Mouse (Mus musculus) c-Kit-positive CD71-negative TER-119-negative erythroid progenitor cells, embryonic 14.5 days (primary cell): ENCODE results near the gene Itgae.
"Not testable (repeated sequence)": the region's sequence is repeated elsewhere in the genome, so short reads cannot be mapped to it uniquely, and the experiment has no call there.

ENCODE experiments used
- DNase-seq: peaks from one replicate; pipeline ENCODE4 v3.0.0-alpha.2; 2013; ENCODE audit warnings: low read depth

Gene Itgae

DNA sequence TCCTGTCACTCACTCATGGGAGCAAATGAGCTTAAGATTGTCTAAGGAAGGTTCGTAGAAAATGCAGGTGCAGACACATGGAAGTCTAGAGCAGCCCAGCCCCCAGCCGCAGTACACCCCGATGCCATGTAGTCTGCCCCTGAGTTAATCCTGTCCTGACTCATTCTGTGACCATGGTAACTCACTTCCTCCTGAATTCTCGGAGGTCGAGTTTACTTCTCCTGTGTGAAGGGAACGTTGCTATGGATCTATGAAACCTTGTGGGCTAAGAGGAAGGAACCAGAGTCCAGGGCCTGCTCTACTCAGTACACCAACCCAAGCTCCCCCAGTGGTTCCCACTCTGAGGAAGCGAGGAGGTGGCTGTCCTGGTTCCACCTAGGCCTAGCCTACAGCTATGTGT is 2.5 kb downstream of the Itgae start:
- DNase-seq: no peak

DNA sequence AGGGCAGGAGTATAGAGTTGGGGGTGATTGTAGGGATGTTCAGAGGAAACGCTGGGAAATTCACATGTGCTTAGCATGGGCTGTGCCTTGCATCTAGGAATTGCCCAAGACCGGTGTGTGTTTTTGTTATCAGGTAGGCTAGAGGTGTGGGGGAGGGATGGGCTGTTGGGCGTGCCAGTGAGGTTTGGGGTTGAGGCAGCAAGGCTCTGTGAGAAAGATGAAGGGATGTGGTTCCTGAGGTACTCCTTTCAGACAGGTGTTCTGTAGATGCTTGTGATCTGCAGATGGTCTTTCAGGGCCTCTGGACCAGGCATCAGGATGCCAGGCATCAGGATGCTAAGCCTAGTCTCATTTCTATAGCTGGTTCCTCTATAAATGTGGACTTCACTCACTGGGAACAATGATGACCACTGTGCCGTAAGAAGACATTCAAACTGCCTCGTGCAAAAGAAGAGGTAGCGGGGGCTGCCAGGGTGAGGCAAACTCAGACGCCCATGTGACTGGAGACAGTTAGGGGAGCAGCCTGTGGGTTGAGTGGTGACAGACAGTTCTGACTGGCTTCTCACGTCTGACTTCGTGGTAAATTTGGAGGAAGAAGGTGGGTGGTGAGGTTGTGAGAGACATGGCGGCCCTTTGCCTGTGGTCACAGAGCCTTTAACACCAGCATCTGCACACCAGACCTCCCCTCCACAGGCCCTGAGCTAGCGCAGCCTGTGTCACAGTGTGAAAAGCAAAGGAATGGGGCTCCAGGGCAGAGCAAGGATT is 4.0 kb downstream of the Itgae start:
- DNase-seq: no peak

GRCm38 (mm10) chr11:73098860-73099259 is 8.5 kb downstream of the Itgae start:
- no peak for DNase-seq

DNA sequence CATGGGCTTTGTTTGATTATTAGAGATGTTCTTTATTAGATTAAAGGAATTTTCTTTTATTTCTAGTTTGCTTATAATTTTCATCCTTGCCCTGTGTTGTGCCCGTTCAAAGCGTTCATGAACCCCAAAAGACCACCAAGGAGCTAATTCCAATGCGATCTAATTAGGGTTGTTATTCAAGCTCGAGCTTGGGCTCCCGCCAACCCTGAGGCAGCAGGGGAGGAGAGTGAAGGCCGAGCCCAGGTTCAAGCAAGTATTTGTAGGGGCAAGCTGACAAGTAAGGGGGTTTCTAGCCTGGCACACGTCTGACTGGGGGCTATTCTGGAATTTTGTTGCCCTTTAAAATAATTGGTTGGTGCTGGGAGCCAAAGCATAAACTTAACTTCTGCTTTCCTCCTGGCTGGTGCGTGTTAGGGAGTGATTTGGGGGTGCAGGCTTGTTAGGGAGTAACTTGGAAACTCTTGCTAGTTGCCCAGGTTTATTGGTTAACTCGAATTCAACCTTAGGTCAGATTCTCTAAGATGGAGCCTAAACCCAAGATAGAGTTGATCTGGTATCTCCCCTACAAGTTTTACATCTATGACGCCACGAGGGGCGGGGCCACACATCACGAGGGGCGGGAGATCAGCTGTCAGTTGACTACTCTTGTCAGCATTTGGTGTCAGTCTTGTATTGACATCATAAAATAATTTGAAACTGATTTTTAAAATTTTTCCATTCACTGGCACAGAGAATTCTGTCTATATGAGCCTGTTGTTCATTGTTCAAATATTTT is 9.8 kb downstream of the Itgae start:
- no peak for DNase-seq

GRCm38 (mm10) chr11:73101308-73101707 is 10.9 kb downstream of the Itgae start:
- DNase-seq: no peak

DNA sequence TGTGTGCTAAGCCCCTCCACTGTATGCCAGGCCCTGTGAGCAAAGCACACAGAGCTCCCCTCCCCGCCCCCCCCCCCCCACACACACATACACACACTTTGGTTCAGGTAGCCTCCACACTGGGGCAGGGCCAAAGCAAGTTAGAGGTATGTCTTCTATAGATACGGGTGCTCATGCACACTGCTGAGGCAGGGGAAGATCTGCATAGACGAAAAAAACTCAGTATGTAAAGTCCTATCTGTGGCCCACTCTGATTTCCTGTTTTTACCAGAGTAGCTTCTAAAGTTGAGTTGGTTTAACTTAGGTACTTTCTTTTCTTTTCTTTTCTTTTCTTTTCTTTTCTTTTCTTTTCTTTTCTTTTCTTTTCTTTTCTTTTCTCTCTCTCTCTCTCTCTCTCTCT is 14.9 kb downstream of the Itgae start:
- DNase-seq: no peak

DNA sequence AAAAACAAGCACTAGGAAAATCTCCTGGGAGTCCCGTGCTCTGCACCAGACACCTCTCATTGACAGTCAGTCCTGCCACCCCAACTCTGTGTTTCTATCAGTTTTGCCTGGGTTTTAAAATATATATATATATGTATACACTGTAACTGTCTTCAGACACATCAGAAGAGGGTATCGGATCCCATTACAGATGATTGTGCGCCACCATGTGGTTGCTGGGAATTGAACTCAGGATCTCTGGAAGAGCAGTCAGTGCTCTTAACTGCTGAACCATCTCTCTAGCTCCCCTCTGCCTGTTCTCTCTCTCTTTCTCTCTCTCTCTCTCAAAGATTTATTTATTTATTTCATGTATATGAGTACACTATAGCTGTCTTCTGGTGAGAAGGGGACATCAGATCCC is 17.0 kb downstream of the Itgae start:
- DNase-seq: not testable (repeated sequence)

DNA sequence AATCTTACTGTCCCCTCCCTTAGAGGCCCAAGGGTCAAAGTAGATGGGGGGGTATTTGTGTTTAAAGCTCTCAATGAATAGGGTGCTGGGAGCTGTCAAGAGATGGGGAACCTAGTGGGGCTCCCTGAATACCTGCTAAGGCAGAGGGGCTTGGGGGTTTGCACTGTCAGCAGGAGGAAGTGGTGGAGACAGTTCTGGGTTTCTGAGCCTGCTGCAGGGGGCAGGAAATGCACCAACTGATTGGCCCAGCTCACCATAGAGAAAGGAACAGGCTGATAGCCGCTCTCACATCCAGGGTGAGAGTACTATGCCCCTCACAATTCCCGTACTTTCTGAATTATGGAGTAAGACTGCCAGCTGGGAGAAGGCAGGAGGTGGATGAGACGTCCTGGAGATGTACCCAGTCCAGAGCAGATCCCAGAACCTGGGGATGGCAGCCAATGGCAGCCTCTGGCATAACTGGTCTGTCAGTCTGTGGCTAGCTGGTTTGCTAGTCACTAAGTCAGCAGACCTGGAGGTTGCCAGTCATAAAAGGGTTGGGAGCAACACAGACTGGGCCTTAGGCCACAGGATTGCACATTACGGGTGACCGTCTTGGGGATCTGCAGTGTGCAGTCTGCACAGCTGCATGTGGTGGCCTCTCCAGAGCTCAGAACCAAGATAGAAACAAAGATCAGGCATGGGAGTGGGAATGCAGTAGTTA is 18.0 kb downstream of the Itgae start:
- no peak for DNase-seq

DNA sequence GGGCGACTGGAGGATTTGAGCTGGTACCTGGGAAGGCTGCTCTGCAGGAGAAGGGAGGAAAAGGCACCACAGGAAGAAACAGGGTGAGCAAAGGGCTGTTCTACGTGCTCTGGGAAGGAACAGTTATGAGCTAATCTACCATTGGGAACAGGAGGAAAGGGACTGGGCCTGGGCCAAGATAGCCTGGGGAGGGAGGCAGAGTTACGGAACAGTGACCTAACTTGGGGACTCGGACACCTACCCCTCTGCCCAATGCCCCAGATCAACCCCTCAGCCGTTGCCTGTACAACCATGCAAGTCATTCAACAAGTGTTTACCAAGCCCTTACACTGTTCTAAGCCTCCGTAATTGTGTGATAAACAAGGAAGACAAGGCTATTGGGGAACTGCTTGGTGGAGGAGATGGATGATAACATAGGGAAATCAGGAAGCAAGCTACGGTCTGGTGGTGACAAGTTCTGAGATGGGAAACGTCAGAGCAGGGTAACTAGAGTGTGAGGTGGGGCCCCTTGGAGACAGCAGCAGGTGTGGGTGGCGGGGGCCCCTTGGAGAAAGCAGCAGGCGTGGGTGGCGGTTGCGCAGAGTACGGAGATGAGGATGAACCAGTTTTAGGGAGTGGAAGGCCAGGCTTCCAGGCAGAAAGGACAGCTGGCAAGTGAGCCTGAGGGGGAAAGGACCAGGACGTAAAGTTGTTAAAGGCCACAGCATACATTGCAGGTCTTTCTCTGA is 18.7 kb downstream of the Itgae start:
- DNase-seq: no peak

DNA sequence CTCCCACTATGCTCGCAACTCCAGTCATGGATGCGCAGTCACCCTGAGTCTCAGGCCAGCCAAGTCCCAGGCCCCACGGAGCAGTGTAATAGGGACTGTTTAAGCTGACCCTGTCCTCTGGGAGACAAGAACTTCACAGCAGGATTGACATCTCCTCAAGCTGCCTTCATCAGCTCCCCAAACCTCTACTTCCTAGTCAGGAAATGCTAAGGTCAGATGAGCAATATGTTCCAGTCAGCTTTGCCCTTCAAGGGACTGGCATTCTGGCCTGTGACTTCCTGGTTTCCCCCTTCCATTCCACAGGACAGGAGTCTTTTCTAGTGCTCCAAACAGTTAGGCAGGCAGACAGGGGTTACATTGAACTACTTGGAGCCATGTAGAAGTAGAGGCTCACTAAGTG is 19.6 kb downstream of the Itgae start:
- DNase-seq: no peak

DNA sequence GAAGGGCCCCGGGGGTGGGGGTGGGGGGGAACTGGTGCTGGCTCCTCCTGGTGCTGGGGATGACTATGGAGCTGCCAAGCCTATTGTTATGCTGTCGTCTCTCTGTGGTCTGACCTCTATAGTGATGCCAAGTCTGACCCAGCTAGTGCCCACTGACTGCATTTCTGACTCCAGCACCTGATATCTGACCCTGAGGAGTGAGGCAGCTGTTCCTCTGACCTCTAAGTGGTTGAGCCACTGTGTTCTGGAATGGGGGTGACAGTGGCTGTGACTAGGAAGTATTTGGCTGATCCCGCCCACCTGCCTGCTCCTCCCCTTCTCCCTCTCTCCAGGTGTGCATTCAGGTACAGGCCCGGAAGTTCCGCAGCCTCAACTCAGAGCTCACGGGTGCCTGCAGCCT is 21.0 kb downstream of the Itgae start:
- no peak for DNase-seq

- DNase-seq: no peak
Measured at GRCm38 (mm10) chr11:73126495-73126894, 36.1 kb downstream of the Itgae start.

DNA sequence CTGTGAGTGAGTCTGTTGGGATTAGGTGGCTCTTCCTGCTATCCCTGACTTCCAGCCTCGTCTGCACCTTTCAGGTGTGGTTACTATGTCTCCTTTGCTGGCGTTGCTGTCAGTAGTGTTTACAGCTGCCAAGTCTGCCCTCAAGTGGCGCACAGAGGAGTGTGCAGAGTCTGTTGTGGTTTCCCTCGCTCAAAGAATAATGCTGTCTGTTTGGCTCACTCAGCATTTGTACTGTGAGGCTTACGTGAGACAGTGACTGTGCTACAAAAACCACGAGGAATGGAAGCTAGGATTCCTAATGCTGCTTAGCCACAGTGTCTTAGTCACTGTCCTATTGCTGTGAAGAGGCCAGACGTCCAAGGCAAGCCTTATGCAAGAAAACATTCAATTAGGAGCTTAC is 40.6 kb downstream of the Itgae start:
- DNase-seq: no peak

DNA sequence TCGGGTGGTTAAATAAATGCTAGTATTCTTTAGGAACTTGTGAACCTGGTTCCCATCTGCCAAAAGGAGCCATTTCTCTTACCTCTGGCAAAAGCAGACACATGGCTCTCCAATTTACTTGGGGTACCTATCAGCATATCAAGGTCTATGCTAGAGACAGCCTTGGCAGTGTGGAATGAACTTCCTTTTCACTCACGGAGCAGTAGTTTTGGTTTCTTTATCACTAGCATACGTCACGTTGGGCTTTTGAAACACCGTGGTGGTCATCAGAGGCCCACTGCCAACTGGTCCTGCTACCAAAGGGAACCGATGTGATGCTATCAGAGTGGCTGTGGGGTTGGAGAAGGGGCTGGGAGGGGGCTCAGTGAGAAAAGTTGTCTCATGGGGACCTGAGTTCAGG is 42.6 kb downstream of the Itgae start:
- DNase-seq: no peak

- DNase-seq: no peak
Measured at GRCm38 (mm10) chr11:73134222-73134621, 43.8 kb downstream of the Itgae start.

GRCm38 (mm10) chr11:73136587-73136986 is 46.2 kb downstream of the Itgae start:
- no peak for DNase-seq

DNA sequence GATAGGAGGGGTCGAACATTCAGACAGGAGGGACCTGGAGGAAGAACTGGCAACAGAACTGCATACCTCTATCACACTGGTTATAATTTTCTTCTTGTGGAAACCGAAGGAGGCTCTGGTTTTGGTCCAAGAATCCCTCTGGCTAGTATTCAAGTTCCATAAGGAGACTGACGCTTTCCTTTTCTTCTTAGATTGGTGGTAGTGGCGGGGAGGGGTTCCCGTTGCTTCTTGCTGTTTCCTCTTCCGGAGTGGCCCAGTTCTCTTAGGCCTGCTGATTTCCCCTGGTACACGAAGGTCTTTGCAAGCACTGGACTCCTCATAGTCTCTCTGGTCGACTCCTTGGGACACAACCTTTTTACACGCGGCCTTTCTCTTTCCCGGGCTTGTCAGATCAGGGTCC is 46.7 kb downstream of the Itgae start:
- DNase-seq: no peak

DNA sequence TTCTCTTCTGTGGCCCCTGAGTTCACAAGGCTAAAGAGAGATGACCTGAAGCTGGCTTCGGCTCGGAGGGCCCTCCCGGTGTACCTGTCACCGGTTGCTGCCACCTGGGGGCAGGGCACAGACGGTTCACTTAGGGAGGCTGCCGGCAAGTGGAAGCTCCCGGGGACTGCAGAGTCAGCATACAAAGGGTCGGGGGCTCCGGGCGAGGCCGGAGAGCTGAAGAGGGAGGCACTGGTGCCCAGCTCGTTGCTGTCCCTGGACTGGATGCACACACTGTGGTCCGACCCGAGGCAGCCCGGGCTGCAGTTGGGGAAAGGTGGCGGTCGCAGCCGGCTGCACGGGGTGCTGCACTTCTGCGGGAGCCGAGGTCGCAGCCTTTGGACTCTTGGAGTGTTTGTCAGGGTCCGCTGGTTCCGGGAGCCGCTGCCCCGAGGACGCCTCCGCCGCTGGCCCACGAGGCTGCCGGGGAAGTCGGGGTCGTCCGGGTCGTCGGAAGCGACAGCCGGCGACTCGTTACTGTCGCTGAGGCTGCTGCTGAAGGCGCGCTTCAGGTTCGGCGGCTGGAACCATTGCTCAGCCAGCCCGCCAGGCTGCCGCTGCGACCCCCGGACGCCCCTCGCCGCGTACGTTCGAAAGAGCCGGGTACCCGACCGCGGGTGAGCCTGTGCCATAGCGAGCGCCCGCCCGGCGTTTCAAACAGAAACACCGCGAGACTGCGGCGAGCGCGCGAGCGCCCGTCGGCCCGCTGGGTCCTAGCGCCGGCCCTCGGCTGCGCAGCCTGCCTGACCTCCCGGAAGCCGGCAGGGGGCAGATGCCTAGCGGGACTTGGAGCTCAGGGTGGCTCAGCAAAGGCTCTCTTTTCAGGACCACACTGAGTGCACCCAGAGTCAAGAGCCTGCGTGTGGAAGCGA is 47.5 kb downstream of the Itgae start, which contains the start of gene Haspin:
TSS of gene Haspin (minus strand) at position 704 of the 911 bp plus-strand sequence.
- DNase-seq: peak; percentile 80

DNA sequence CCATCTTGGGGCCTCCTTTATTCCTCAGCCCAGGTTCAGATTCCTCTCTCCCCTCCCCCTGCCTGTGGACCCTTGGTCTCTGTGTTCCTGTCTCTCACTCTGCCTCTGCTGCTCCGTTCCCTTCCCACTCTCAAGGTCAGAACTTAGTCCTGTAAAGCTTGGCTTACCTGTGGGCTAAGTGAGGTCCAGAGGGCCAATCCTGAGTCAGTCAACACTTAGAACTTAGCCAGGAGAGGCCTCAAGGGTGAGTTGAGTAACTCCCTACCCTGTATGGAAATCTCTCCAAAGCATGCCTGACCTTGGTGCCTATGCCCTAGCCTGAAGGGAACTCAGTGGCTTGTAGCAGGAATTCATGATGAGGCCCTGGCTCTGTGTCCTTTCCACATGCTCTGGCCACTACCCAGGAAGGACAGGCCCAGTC is 53.9 kb downstream of the Itgae start:
- no peak for DNase-seq

GRCm38 (mm10) chr11:73146026-73146974 is 55.9 kb downstream of the Itgae start:
- no peak for DNase-seq
